Mouse (Mus musculus): ENCODE measurements around the gene Ttc22. TPM values are rescaled to one million over a fixed set of nuclear protein-coding genes. Genes with fewer than 3 reads are reported as not detected.

Ttc22 gene
- total RNA-seq, 1 experiment from 2014 or later: not detected

- no peak for DNase-seq
Observed at GRCm38 (mm10) chr4:106615637-106616036, 6.6 kb upstream of the Ttc22 start.

GRCm38 (mm10) chr4:106617056-106617455 is 5.2 kb upstream of the Ttc22 start, which contains the start of gene Lexm:
Gene Lexm (minus strand): TSS chr4:106617241.
- peak; percentile 9 for DNase-seq

DNA sequence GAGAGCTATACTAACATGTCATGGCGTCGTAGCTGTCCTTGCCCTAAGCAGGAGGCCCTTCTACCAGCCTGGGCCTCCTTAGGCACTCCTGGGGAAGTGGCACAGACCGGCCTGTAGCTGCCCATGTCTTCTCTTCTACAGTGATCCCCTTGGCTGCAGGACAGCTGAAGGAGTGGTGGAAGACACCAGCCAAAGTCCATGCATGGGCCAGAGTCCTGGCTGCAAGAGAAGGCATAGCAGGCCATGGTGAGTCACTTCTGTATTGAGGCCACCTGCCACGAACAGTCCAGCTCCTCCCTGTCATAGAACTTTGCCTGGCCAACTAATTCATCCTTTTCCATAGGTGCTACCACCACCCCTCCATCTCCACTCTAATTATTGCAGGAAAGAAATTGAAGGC is 3.3 kb upstream of the Ttc22 start:
- no peak for DNase-seq

GRCm38 (mm10) chr4:106621428-106621827 is 804 bp upstream of the Ttc22 start:
- DNase-seq: no peak

GRCm38 (mm10) chr4:106622712-106623111 is 480 bp downstream of the Ttc22 start:
- DNase-seq: no peak

DNA sequence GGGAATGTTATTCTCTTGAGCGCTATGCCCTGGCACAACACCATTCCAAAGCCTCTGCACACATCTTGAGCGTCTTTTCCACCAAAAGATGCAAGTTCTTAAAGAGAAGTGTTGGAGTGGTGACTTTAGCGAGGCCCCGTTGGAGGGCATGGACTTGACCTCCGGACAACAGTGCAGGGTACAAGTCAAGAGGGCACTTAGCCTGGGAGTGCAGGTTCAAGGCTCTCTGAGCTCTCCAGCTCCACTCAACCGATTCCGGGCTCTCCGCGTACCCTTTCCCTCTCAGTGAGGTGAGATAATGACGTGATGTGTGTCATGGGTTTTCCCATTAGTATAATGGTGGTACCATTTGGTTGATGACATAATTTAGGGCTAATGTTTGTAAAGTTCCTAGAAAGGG is 2.0 kb downstream of the Ttc22 start:
- no peak for DNase-seq

GRCm38 (mm10) chr4:106627809-106628208 is 5.6 kb downstream of the Ttc22 start:
- DNase-seq: no peak

GRCm38 (mm10) chr4:106628650-106629360 is 6.6 kb downstream of the Ttc22 start:
- DNase-seq: no peak

- DNase-seq: no peak
Observed at GRCm38 (mm10) chr4:106629374-106629773, 7.1 kb downstream of the Ttc22 start.

GRCm38 (mm10) chr4:106630333-106631220 is 8.3 kb downstream of the Ttc22 start:
- peak; percentile 48 for DNase-seq

DNA sequence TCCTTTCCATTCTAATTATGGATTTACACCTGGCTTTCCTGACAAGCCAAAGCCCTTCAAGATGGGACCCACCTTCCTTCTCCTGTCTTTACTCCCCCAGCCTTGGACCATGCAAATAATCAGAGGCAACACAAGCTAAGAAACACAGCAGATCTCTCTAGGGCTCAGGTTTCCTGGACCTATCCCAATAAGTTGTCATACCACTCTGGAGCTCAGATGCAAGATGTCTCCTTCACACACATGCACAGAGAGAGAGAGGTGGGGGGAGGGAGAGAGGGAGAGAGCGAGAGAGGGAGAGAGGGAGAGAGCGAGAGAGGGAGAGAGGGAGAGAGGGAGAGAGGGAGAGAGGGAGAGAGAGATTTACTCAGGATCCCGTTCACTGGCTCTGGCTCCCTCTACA is 10.1 kb downstream of the Ttc22 start:
- DNase-seq: no peak

DNA sequence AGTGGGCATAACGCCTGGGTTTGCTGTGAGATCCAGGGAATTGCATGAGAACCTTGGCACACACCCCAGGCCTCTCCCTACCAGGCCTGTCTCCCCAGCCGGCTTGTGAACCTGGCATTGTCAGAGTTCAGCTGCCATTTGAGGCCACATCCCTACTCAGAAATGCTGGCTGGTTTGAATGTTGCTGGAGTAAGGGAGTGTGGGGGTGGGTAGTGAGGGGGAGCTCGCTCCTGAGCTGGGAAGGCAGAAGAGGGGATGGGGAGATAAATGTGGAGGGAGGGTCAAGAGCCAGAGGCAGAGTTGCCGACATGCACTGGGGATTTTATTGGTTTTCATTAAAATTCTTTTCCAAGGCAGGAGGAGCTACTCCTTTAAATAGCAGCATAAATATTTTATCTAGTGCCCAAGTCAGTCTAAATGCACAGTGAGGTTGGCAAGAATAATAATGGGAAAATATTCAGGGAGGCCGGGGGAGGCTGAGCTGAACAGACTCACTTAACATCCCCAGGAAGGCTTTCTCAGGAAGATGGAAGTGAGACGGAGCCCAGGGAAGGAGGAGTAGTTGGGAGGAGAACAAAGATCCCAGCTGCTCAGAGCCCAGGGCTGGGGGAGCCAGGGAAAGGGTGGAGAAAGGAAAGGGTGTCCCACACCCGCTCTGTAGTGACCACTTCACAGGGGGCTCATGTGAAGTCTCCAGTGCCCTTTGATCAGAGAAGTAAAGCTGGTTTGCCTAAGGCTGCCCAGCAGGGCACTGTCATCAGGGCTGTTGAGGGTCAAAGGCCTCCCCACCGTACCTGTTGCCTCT is 11.3 kb downstream of the Ttc22 start:
- no peak for DNase-seq

- DNase-seq: no peak
Observed at GRCm38 (mm10) chr4:106634086-106634479, 11.9 kb downstream of the Ttc22 start.

- DNase-seq: no peak
Observed at GRCm38 (mm10) chr4:106643483-106644217, 21.4 kb downstream of the Ttc22 start.

- no peak for DNase-seq
Observed at GRCm38 (mm10) chr4:106644218-106644610, 22.0 kb downstream of the Ttc22 start.

GRCm38 (mm10) chr4:106645797-106646196 is 23.6 kb downstream of the Ttc22 start:
- DNase-seq: no peak

DNA sequence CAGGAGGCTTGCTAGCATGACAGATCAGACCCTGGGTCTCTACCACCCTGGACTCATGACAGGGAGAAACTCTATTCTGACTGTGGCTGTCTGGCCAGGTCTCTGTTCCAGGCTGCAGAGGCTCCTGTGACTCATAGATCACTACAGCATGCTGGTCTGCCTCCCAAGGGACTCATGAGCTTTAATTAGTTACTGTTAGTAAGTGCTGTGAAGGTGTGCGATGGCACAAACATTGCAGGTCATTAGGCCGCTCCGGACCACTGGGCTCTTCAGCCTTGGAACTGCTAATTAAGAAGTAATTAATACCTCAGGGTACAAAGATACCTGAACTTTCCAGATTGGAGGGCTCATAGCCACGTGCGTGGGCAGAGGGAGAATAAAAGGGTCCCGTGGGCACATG is 24.9 kb downstream of the Ttc22 start:
- no peak for DNase-seq

DNA sequence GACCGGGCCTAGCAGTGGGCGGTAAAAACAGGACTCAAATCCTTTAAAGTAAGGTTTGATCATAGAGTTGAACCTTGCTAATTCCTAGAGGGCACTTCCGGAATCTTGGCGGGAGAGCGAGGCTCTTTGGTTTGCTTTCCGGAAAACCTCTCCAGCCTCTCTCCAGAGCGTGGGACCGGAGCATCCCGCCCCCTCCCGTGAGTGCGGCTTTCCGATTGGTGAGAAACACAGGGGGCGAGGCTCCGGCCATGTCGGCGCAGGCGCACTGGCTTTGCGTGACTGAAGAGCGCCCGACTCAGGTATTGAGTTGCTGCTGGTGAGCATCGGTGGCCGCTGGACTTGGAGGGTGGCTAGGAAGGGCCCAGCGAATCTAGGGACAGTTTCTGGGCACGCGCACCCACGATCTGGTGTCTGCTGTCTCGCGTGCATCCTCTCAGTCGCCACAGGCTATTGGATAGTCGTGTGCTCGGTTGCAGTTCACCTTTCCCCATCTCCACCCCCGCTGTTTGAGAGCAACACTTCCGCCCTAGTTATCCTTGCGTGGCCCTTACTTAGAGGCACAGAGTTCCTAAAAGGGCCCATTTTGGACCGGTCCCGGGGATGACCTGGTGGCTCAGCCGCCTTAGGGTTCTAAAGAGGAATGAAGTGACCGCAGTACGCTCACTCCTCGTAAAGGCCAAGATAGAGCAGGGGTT is 28.7 kb downstream of the Ttc22 start, which contains the start of gene Pars2:
Pars2 (plus strand) TSS at position 237 of the 695 bp plus-strand sequence.
- peak; percentile 97 for DNase-seq

GRCm38 (mm10) chr4:106652546-106652945 is 30.3 kb downstream of the Ttc22 start:
- DNase-seq: no peak

- DNase-seq: no peak
Observed at GRCm38 (mm10) chr4:106653051-106653450, 30.8 kb downstream of the Ttc22 start.

DNA sequence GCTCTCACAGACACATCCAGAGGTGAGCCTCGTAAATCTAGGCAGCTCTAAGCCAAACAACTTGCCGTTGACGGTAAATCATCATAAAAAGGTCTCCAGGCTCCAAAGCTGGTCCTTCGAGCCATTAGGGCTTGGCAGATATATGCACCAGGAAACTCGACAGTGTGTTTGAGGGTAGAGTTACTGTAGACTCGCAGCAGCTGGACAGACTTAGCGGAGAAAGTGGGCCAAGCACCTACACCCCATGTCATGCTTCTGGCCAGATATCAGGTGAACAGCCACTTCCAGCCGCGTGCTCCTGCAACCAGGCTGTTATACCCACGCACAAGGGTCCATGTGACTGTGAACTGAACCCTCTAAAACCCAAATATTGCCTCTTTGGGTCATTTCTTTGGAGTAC is 33.4 kb downstream of the Ttc22 start:
- no peak for DNase-seq

Data from adrenal gland, postnatal 25 days (tissue).